Mouse (Mus musculus) hindbrain, embryonic 15.5 days (tissue): Measurements from ENCODE around the gene Scarb2. TPM values are rescaled to one million over a fixed set of nuclear protein-coding genes. Genes with fewer than 3 reads are reported as not detected.

Experiments used
- ATAC-seq: fragments of 200-750 bp; cut with Nextera tagmentation; 2 replicates; pipeline ENCODE4 v1.8.0; 2017; ENCODE audit warnings: low read depth, moderate number of reproducible peaks, moderate TSS enrichment; ENCODE audit not compliant: low FRiP score
- H3K27ac ChIP-seq: fragments of 300-500 bp; sonication (generic); replicated peaks from 2 replicates; pipeline ENCODE4 v1.5.1; 2015; ENCODE audit warnings: mild to moderate bottlenecking, inconsistent platforms
- H3K27me3 ChIP-seq: fragments of 300-500 bp; sonication (generic); 2 replicates; pipeline ENCODE4 v1.6.1; 2015; ENCODE audit warnings: control low read depth, inconsistent platforms
- H3K36me3 ChIP-seq: fragments of 300-500 bp; sonication (generic); 2 replicates; pipeline ENCODE4 v1.6.1; 2015; ENCODE audit warnings: control low read depth, inconsistent platforms
- H3K4me1 ChIP-seq: fragments of 300-500 bp; sonication (generic); replicated peaks from 2 replicates; pipeline ENCODE4 v1.6.1; 2015; ENCODE audit warnings: control low read depth, inconsistent platforms
- H3K4me2 ChIP-seq: fragments of 300-500 bp; sonication (generic); 2 replicates; pipeline ENCODE4 v1.6.1; 2015; ENCODE audit warnings: moderate library complexity, mild to moderate bottlenecking, inconsistent platforms
- H3K4me3 ChIP-seq: fragments of 300-500 bp; sonication (generic); 2 replicates; pipeline ENCODE4 v1.5.1; 2015; ENCODE audit warnings: mild to moderate bottlenecking, inconsistent platforms
- H3K9ac ChIP-seq: fragments of 300-500 bp; sonication (generic); 2 replicates; pipeline ENCODE4 v1.6.1; 2015; ENCODE audit warnings: inconsistent platforms
- H3K9me3 ChIP-seq: fragments of 300-500 bp; sonication (generic); 2 replicates; pipeline ENCODE4 v1.6.1; 2016; ENCODE audit warnings: control low read depth, inconsistent platforms
- WGBS: fragments of 180-500 bp; shearing (Covaris S2); methylation state at CpG from one replicate; pipeline ENCODE4 v1.1.7; 2015; 5-methylcytosine and 5-hydroxymethylcytosine counted together
- microRNA-seq: library from miRNA; unstranded; fragments of <30 nt; microRNA quantifications from one replicate; pipeline ENCODE4, GENCODE M21; 2016
- polyA plus RNA-seq: library from polyadenylated mRNA; unstranded; fragments of >200 nt; fragmentation: Nextera tagmentation; extraction: Ambion mirVana; gene quantifications from 2 replicates; pipeline ENCODE4 v1.2.1, GENCODE M21; 2015

The Scarb2 gene
- polyA plus RNA-seq, 1 experiment from 2014 or later: 20.3 TPM

DNA sequence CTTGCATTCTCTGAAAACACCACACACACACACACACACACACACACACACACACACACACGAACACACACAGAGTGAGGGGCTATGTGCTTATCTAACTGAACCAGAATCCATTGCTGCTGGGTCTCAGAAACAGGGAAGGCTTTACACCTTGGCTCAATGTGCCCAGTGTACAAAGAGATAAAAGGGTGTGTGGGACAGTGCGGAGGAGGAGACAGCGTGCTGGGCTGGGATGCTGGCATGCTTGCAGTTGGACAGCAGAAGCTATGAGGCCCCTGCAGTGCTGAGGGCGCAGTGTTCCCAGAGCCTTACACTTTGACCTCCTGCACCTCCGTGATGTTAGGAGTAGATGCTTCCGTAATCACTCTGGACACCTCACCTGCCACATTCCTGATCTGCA lies 110.2 kb downstream of the Scarb2 start:
- Histone ChIP-seq H3K27me3 (peaks cover 21% of the 10 kb centered on the region; the same call in 1 of the 2 replicates), H3K4me1 (peaks cover 6% of the 10 kb centered on the region; the same call in 1 of the 2 replicates), H3K36me3 (no peaks in the 10 kb centered on the region), H3K4me3 (no peak overlapping the region), H3K9ac (no peak overlapping the region), H3K4me2 (no peak overlapping the region), H3K27ac (no peak overlapping the region), H3K9me3 (no peaks in the 10 kb centered on the region)
- no peak for ATAC-seq
- whole genome bisulfite sequencing: 92% methylated on average over 6 of the region's 6 CpGs

DNA sequence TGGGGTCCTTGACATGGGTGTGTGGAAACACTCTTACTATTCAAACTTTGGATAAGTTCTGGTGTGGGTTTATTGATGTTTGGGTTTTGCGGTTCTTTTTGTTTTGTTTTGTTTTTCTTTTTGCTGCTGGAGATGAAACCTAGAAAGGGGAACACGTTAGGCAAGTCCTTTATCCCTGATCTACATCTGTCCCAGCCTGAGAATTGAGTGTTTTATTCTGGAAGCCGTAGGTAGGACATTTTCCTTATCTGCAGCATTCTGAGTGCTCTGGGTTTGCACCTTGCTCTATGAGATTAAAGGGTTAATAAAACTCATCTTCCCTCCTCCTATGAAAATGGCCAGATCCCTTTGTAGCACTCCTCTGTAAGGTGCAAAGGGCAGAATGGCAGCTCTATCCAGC lies 110.9 kb downstream of the Scarb2 start:
- Histone ChIP-seq H3K9me3 (no peaks in the 10 kb centered on the region), H3K4me1 (peaks cover 6% of the 10 kb centered on the region; the same call in 1 of the 2 replicates), H3K4me3 (no peak overlapping the region), H3K27me3 (peaks cover 27% of the 10 kb centered on the region), H3K4me2 (no peak overlapping the region), H3K27ac (no peak overlapping the region), H3K9ac (no peak overlapping the region), H3K36me3 (no peaks in the 10 kb centered on the region)
- WGBS: 93% methylated on average over 3 of the region's 3 CpGs
- no peak for ATAC-seq

DNA sequence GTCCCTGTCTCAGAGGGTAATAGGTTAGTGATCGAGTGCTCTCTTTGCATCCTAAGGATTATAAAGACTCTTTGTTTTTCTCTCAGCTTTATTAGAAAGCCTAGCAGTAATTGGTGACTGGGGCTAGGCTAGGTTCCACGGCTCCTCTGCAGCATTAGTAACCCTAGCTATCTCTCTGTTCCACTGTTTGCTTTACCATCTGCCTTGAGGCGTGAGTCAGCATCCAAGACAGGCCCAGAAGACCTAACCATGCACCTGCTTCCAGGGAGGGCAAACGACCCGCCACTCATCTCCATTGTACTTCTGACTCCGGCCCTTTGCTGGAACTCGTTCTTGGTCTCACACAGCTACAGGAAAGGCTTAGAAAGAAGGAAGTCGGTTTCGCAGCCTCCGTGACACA lies 112.8 kb downstream of the Scarb2 start:
- peaks cover 31% of the 10 kb centered on the region for H3K27me3 ChIP-seq
- ATAC-seq: no peak
- no peak overlapping the region for H3K27ac ChIP-seq
- WGBS: 72% methylated on average over 10 of the region's 10 CpGs
- no peak overlapping the region for H3K4me2 ChIP-seq
- H3K36me3 ChIP-seq: no peaks in the 10 kb centered on the region
- no peak overlapping the region for H3K9ac ChIP-seq
- H3K4me3 ChIP-seq: no peak overlapping the region
- peaks cover 6% of the 10 kb centered on the region; the same call in 1 of the 2 replicates for H3K4me1 ChIP-seq
- no peaks in the 10 kb centered on the region for H3K9me3 ChIP-seq

GRCm38 (mm10) chr5:92392542-92392941 lies 114.1 kb downstream of the Scarb2 start:
- Histone ChIP-seq H3K27me3 (peaks cover 31% of the 10 kb centered on the region), H3K9me3 (no peaks in the 10 kb centered on the region), H3K27ac (no peak overlapping the region), H3K4me1 (peaks cover 6% of the 10 kb centered on the region; the same call in 1 of the 2 replicates), H3K9ac (no peak overlapping the region), H3K4me3 (peak overlapping the region; percentile 19), H3K4me2 (peak overlapping the region; percentile 41), H3K36me3 (no peaks in the 10 kb centered on the region)
- ATAC-seq: no peak
- WGBS: 48% methylated on average over 18 of the region's 18 CpGs

Small RNA genes within 50 kb of the gene (microRNA-seq; reads per million reads assigned to microRNA genes)
- not detected for gene Mir6415

Other genes with a start within 250 kb of the Scarb2 start
- 21.9 and 24.1 TPM in 2 replicates for gene Naaa, start 228.7 kb downstream of the Scarb2 start, polyA plus RNA-seq
- 27.5 and 31.4 TPM in 2 replicates for gene Sdad1, start 196.4 kb downstream of the Scarb2 start, polyA plus RNA-seq
- not detected in 2 replicates for gene Cxcl9, start 178.8 kb downstream of the Scarb2 start, polyA plus RNA-seq
- 6.1 and 6.9 TPM in 2 replicates for gene Art3, start 175.0 kb downstream of the Scarb2 start, polyA plus RNA-seq
- gene Cxcl10, start 157.9 kb downstream of the Scarb2 start, polyA plus RNA-seq: 0.36 and 0.58 TPM in 2 replicates
- gene Nup54, start 71.6 kb downstream of the Scarb2 start, polyA plus RNA-seq: 47.3 and 50.5 TPM in 2 replicates
- 0.90 and 1.7 TPM in 2 replicates for gene Fam47e, start 48.2 kb upstream of the Scarb2 start, polyA plus RNA-seq
- gene Stbd1, start 96.2 kb upstream of the Scarb2 start, polyA plus RNA-seq: 10.6 and 11.9 TPM in 2 replicates
- gene Ccdc158, start 168.4 kb upstream of the Scarb2 start, polyA plus RNA-seq: 0.31 and 0.69 TPM in 2 replicates
- 1.7 and 2.2 TPM in 2 replicates for gene Shroom3, start 176.6 kb upstream of the Scarb2 start, polyA plus RNA-seq